Mouse (Mus musculus): ENCODE data around the gene Grtp1. TPM values are rescaled to one million over a fixed set of nuclear protein-coding genes. Genes with fewer than 3 reads are reported as not detected.

Gene Grtp1
- 1 to 10 TPM; 2.0 to 4.3 TPM for polyA plus RNA-seq (2017; shearing (Covaris generic))

GRCm38 (mm10) chr8:13200301-13201012 is at the start of gene Grtp1:
Gene Grtp1 (minus strand): TSS chr8:13200620.

GRCm38 (mm10) chr8:13158718-13159376 is 41.6 kb downstream of the Grtp1 start, which contains the start of gene Lamp1:
Gene Lamp1 (plus strand): TSS chr8:13159161.

Other genes starting within 250 kb of the Grtp1 start
- gene F7, start 174.6 kb downstream of the Grtp1 start, polyA plus RNA-seq (2017; shearing (Covaris generic)): 1 to 10 TPM in 1 of 2 experiments, not detected in 1; 1.2 TPM
- under 1 TPM; 0.18 to 0.50 TPM for gene F10, start 163.3 kb downstream of the Grtp1 start, polyA plus RNA-seq (2017; shearing (Covaris generic))
- 1 to 10 TPM; 3.6 to 4.5 TPM for gene Proz, start 139.7 kb downstream of the Grtp1 start, polyA plus RNA-seq (2017; shearing (Covaris generic))
- 10 to 100 TPM; 36.2 to 45.0 TPM for gene Pcid2, start 95.2 kb downstream of the Grtp1 start, polyA plus RNA-seq (2017; shearing (Covaris generic))
- 10 to 100 TPM; 34.7 to 38.6 TPM for gene Cul4a, start 95.0 kb downstream of the Grtp1 start, polyA plus RNA-seq (2017; shearing (Covaris generic))
- gene Lamp1, start 41.5 kb downstream of the Grtp1 start, polyA plus RNA-seq (2017; shearing (Covaris generic)): 100 to 1,000 TPM; 217 to 236 TPM
- 1 to 10 TPM in 1 of 2 experiments, under 1 TPM in 1; 0.46 to 2.0 TPM for gene Adprhl1, start 53.5 kb upstream of the Grtp1 start, polyA plus RNA-seq (2017; shearing (Covaris generic))
- 10 to 100 TPM; 32.2 to 36.3 TPM for gene Dcun1d2, start 87.5 kb upstream of the Grtp1 start, polyA plus RNA-seq (2017; shearing (Covaris generic))
- gene Tmco3, start 87.6 kb upstream of the Grtp1 start, polyA plus RNA-seq (2017; shearing (Covaris generic)): 10 to 100 TPM; 29.6 to 38.1 TPM
- 10 to 100 TPM; 61.5 to 63.5 TPM for gene Tfdp1, start 138.1 kb upstream of the Grtp1 start, polyA plus RNA-seq (2017; shearing (Covaris generic))
- under 1 TPM in 1 of 2 experiments, not detected in 1; 0.28 TPM for gene Atp4b, start 196.2 kb upstream of the Grtp1 start, polyA plus RNA-seq (2017; shearing (Covaris generic))
- under 1 TPM in 1 of 2 experiments, not detected in 1; 0.42 TPM for gene Grk1, start 204.5 kb upstream of the Grtp1 start, polyA plus RNA-seq (2017; shearing (Covaris generic))
- 1 to 10 TPM in 1 of 2 experiments, not detected in 1; 2.1 TPM for gene Tmem255b, start 234.6 kb upstream of the Grtp1 start, polyA plus RNA-seq (2017; shearing (Covaris generic))

Measured in inflammation-experienced regulatory T-cells (primary cell).